Comparison of ENCODE assay signal across 25 mouse cellular contexts in genomic region chr1:182238056-182238703, GRCm38 (mm10). TPM values are rescaled to one million over a fixed set of nuclear protein-coding genes. Genes with fewer than 3 reads are reported as not detected.
DNase-seq lines count a peak whose midpoint lies in the region; ATAC-seq and TF ChIP-seq lines count a peak whose summit lies in the region.
"Had no signal": no experiment of that assay in that cellular context is flagged by ENCODE, and none has a peak within 500 bp of the region (broad histone marks: within the 10 kb centered on the region; RNA-seq: fewer than 3 reads in every experiment).

No protein-coding gene starts in this region.

- H3K27me3 ChIP-seq in forebrain, embryonic 15.5 days = no peaks in the 10 kb centered on the region
- H3K27me3 ChIP-seq in forebrain, embryonic 11.5 days (ENCODE audit: control insufficient read depth, insufficient read depth, low read length) = no peaks in the 10 kb centered on the region
- H3K27me3 ChIP-seq in liver, adult 2 months (ENCODE audit: control insufficient read depth, insufficient read depth, low read length) = no peaks in the 10 kb centered on the region
- H3K27me3 ChIP-seq in liver, embryonic 11.5 days (replicated peaks; ENCODE audit: control insufficient read depth, insufficient read depth, low read length) = no peaks in the 10 kb centered on the region
- H3K27me3 ChIP-seq in intestine, postnatal 0 days (replicated peaks; ENCODE audit: control insufficient read depth, insufficient read depth, low read length) = no peaks in the 10 kb centered on the region
- H3K27me3 ChIP-seq: CH12.LX; embryonic facial prominence, embryonic 13.5 days; forebrain, embryonic 13.5 days; heart, embryonic 13.5 days; limb, embryonic 13.5 days; liver, embryonic 15.5 days; midbrain, embryonic 12.5 days had no signal

- no peaks in the 10 kb centered on the region for H3K79me2 ChIP-seq in liver, adult 2 months (ENCODE audit: control insufficient read depth, insufficient read depth, low read length)

- no peak for DNase-seq in forebrain, embryonic 11.5 days (ENCODE audit: low spot score)
- peak; percentile 89 for DNase-seq in liver, adult 2 months (ENCODE audit: extremely low read depth, low read depth, low spot score)
- DNase-seq in liver, embryonic 11.5 days (ENCODE audit: low spot score) = no peak
- DNase-seq in adipocyte (ENCODE audit: low spot score) = peak; percentile 61
- DNase-seq in left cerebral cortex, postnatal 4 days = no peak
- DNase-seq in cerebellum, postnatal 14 days = no peak
- DNase-seq: B cell, adult 2 months; heart, postnatal 36 days; kidney, adult 9 months; thymus, adult 2 months; thymus, postnatal 4 days had no signal

- H3K4me3 ChIP-seq in forebrain, embryonic 15.5 days = no peak overlapping the region
- H3K4me3 ChIP-seq in forebrain, embryonic 11.5 days (ENCODE audit: low read depth, low read length) = no peak overlapping the region
- no peak overlapping the region for H3K4me3 ChIP-seq in liver, adult 2 months (ENCODE audit: insufficient read depth, low read depth, low read length)
- no peak overlapping the region for H3K4me3 ChIP-seq in liver, embryonic 11.5 days (ENCODE audit: low read depth, low read length)
- no peak overlapping the region for H3K4me3 ChIP-seq in intestine, postnatal 0 days (ENCODE audit: low read depth, low read length)
- H3K4me3 ChIP-seq: embryonic facial prominence, embryonic 13.5 days; forebrain, embryonic 13.5 days; heart, embryonic 13.5 days; layer of hippocampus, adult 2 months; limb, embryonic 13.5 days; liver, embryonic 15.5 days; midbrain, embryonic 12.5 days had no signal

- H3K27ac ChIP-seq in forebrain, embryonic 15.5 days (replicated peaks) = peak overlapping the region; percentile 12; the same call in 1 of the 2 replicates
- no peak overlapping the region for H3K27ac ChIP-seq in forebrain, embryonic 11.5 days (ENCODE audit: low read depth, low read length)
- H3K27ac ChIP-seq in liver, adult 2 months (replicated peaks; ENCODE audit: insufficient read depth, low read depth, low read length) = peak overlapping the region; percentile 86
- no peak overlapping the region for H3K27ac ChIP-seq in liver, embryonic 11.5 days (ENCODE audit: low read depth, low read length)
- no peak overlapping the region for H3K27ac ChIP-seq in intestine, postnatal 0 days (ENCODE audit: low read depth, low read length)
- H3K27ac ChIP-seq: embryonic facial prominence, embryonic 13.5 days; forebrain, embryonic 13.5 days; heart, embryonic 13.5 days; hindbrain, embryonic 14.5 days; layer of hippocampus, adult 2 months; limb, embryonic 13.5 days; liver, embryonic 15.5 days; midbrain, embryonic 12.5 days had no signal

- intact Hi-C loops in left cerebral cortex, postnatal 4 days (cut with DNase I) = no loop called here

- no peak for ATAC-seq in forebrain, embryonic 15.5 days (replicated peaks)
- no peak for ATAC-seq in forebrain, embryonic 11.5 days (replicated peaks; ENCODE audit: low FRiP score)
- no peak for ATAC-seq in liver, embryonic 11.5 days (replicated peaks; ENCODE audit: low FRiP score)
- peak; percentile 25; the same call in 1 of the 2 replicates for ATAC-seq in intestine, postnatal 0 days
- ATAC-seq: activated CD4-positive, CD25-positive, alpha-beta regulatory T cell, adult 4 months; forebrain, embryonic 13.5 days; inflammation-experienced regulatory T-cells, adult 6 months had no signal

- H3K9me3 ChIP-seq in forebrain, embryonic 15.5 days = no peaks in the 10 kb centered on the region
- no peaks in the 10 kb centered on the region for H3K9me3 ChIP-seq in forebrain, embryonic 11.5 days (ENCODE audit: control insufficient read depth, low read length)
- H3K9me3 ChIP-seq in liver, embryonic 11.5 days (ENCODE audit: control insufficient read depth, low read length) = no peaks in the 10 kb centered on the region
- H3K9me3 ChIP-seq in intestine, postnatal 0 days (ENCODE audit: control insufficient read depth) = no peaks in the 10 kb centered on the region
- H3K9me3 ChIP-seq: embryonic facial prominence, embryonic 13.5 days; forebrain, embryonic 13.5 days; heart, embryonic 13.5 days; limb, embryonic 13.5 days; liver, embryonic 15.5 days; midbrain, embryonic 12.5 days had no signal

- TF ChIP-seq CTCF in liver, adult 2 months (IDR thresholded peaks at IDR 0.05; ENCODE audit: low read depth, low read length) = no peak
- TF ChIP-seq CTCF in intestine, postnatal 0 days (IDR thresholded peaks at IDR 0.05; ENCODE audit: low read depth) = no peak

- no peak overlapping the region for H3K4me2 ChIP-seq in forebrain, embryonic 15.5 days (replicated peaks)
- no peak overlapping the region for H3K4me2 ChIP-seq in forebrain, embryonic 11.5 days (ENCODE audit: low read depth, low read length, severe bottlenecking)
- no peak overlapping the region for H3K4me2 ChIP-seq in liver, embryonic 11.5 days
- no peak overlapping the region; the same call in 1 of the 2 replicates for H3K4me2 ChIP-seq in intestine, postnatal 0 days (replicated peaks; ENCODE audit: low read depth)
- H3K4me2 ChIP-seq: embryonic facial prominence, embryonic 13.5 days; forebrain, embryonic 13.5 days; heart, embryonic 13.5 days; hindbrain, embryonic 14.5 days; limb, embryonic 13.5 days; liver, embryonic 15.5 days; midbrain, embryonic 12.5 days had no signal

- H3K4me1 ChIP-seq in forebrain, embryonic 15.5 days = peaks cover 6% of the 10 kb centered on the region; the same call in 1 of the 2 replicates
- no peaks in the 10 kb centered on the region for H3K4me1 ChIP-seq in forebrain, embryonic 11.5 days (replicated peaks; ENCODE audit: control insufficient read depth, insufficient read depth, low read length)
- H3K4me1 ChIP-seq in liver, adult 2 months (ENCODE audit: control insufficient read depth, insufficient read depth, low read length) = peaks cover 13% of the 10 kb centered on the region
- H3K4me1 ChIP-seq in liver, embryonic 11.5 days (replicated peaks; ENCODE audit: control insufficient read depth, insufficient read depth, low read length) = no peaks in the 10 kb centered on the region
- no peaks in the 10 kb centered on the region for H3K4me1 ChIP-seq in intestine, postnatal 0 days (replicated peaks; ENCODE audit: control insufficient read depth, insufficient read depth, low read length)
- H3K4me1 ChIP-seq: limb, embryonic 13.5 days; liver, embryonic 15.5 days; midbrain, embryonic 12.5 days had no signal

- WGBS in forebrain, embryonic 15.5 days = 54% methylated on average over 7 of the region's 7 CpGs
- WGBS in forebrain, embryonic 11.5 days = 69% methylated on average over 7 of the region's 7 CpGs
- WGBS in liver, adult 2 months = 21% methylated on average over 7 of the region's 7 CpGs
- 57% methylated on average over 7 of the region's 7 CpGs for WGBS in liver, embryonic 11.5 days
- WGBS in intestine, postnatal 0 days = 23% methylated on average over 7 of the region's 7 CpGs

- no peak overlapping the region for H3K9ac ChIP-seq in forebrain, embryonic 15.5 days (replicated peaks)
- no peak overlapping the region for H3K9ac ChIP-seq in forebrain, embryonic 11.5 days (ENCODE audit: low read length)
- H3K9ac ChIP-seq in liver, adult 2 months (ENCODE audit: low read depth, low read length) = no peak overlapping the region
- no peak overlapping the region for H3K9ac ChIP-seq in liver, embryonic 11.5 days (ENCODE audit: low read depth, low read length)
- H3K9ac ChIP-seq in intestine, postnatal 0 days (ENCODE audit: low read depth, low read length) = no peak overlapping the region
- H3K9ac ChIP-seq: embryonic facial prominence, embryonic 13.5 days; forebrain, embryonic 13.5 days; heart, embryonic 13.5 days; hindbrain, embryonic 14.5 days; limb, embryonic 13.5 days; liver, embryonic 15.5 days; midbrain, embryonic 12.5 days had no signal

- no peaks in the 10 kb centered on the region for H3K36me3 ChIP-seq in forebrain, embryonic 15.5 days
- H3K36me3 ChIP-seq in forebrain, embryonic 11.5 days (ENCODE audit: control insufficient read depth, insufficient read depth, low read length) = no peaks in the 10 kb centered on the region
- H3K36me3 ChIP-seq in liver, adult 2 months (ENCODE audit: control insufficient read depth, insufficient read depth, low read length) = no peaks in the 10 kb centered on the region
- no peaks in the 10 kb centered on the region for H3K36me3 ChIP-seq in liver, embryonic 11.5 days (ENCODE audit: control insufficient read depth, insufficient read depth, low read length)
- no peaks in the 10 kb centered on the region for H3K36me3 ChIP-seq in intestine, postnatal 0 days (ENCODE audit: control insufficient read depth, insufficient read depth)
- H3K36me3 ChIP-seq: embryonic facial prominence, embryonic 13.5 days; G1E; heart, embryonic 13.5 days; limb, embryonic 13.5 days; liver, embryonic 15.5 days; midbrain, embryonic 12.5 days had no signal

- no peak for TF ChIP-seq POLR2A in liver, adult 2 months (IDR thresholded peaks at IDR 0.05; ENCODE audit: extremely low read depth, insufficient read depth, low read length)

RNA-seq across cellular contexts. Expression of gene Degs1, which starts 44.4 kb away (rescaled TPM):
- 57.7 and 59.5 TPM in 2 replicates for polyA plus RNA-seq in forebrain, embryonic 15.5 days (2015; fragmentation: Nextera tagmentation; extraction: Ambion mirVana)
- polyA plus RNA-seq in forebrain, embryonic 11.5 days (2014; fragmentation: Nextera tagmentation; extraction: Ambion mirVana) = 61.2 and 65.8 TPM in 2 replicates
- total RNA-seq in liver, adult 2 months (2014; rRNA removed) = 57.4 and 86.8 TPM in 2 replicates
- polyA plus RNA-seq in liver, adult 2 months (2012; rRNA removed) = 49.3 and 50.3 TPM in 2 replicates
- polyA plus RNA-seq in liver, embryonic 11.5 days (2014; fragmentation: Nextera tagmentation; extraction: Ambion mirVana) = 129 and 132 TPM in 2 replicates
- polyA plus RNA-seq in intestine, postnatal 0 days (2015; fragmentation: Nextera tagmentation; extraction: Ambion mirVana) = 96.7 and 98.2 TPM in 2 replicates
- 10 to 100 TPM; 44.9 to 51.8 TPM for total RNA-seq in left cerebral cortex, postnatal 4 days (2021)

Comparison
In these comparisons a context has a peak if more than half of its experiments do, and no peak if none do; other contexts are left out.
1. H3K27ac ChIP-seq: peak in forebrain, embryonic 15.5 days (single experiment) and liver, adult 2 months (single experiment); none in forebrain, embryonic 11.5 days (single experiment), liver, embryonic 11.5 days (single experiment) and intestine, postnatal 0 days (single experiment).
2. DNase-seq: peak in liver, adult 2 months (single experiment) and adipocyte (single experiment); none in forebrain, embryonic 11.5 days (single experiment), liver, embryonic 11.5 days (single experiment), left cerebral cortex, postnatal 4 days (single experiment) and cerebellum, postnatal 14 days (0 of 2).